Mouse (Mus musculus) intestine, embryonic 16.5 days (tissue): ENCODE measurements at regions not wholly inside any gene's neighbourhood (a gene's known extent, or its start where the extent isn't known, plus 50 kb on each side); places are given as distances from the start of the nearest gene placed in this dataset.

Experiments used
- ATAC-seq: fragments of 200-750 bp; cut with Nextera tagmentation; 2 replicates; pipeline ENCODE4 v1.8.0; 2017; ENCODE audit warnings: moderate TSS enrichment, moderate library complexity
- H3K27ac ChIP-seq: fragments of 300-500 bp; sonication (generic); 2 replicates; pipeline ENCODE4 v1.5.1; 2014; ENCODE audit warnings: mild to moderate bottlenecking, low read length
- H3K27me3 ChIP-seq: fragments of 300-500 bp; sonication (generic); replicated peaks from 2 replicates; pipeline ENCODE4 v1.6.1; 2014; ENCODE audit warnings: low read length, control low read depth, mixed read lengths; ENCODE audit not compliant: control insufficient read depth, insufficient read depth
- H3K36me3 ChIP-seq: fragments of 300-500 bp; sonication (generic); 2 replicates; pipeline ENCODE4 v1.6.1; 2014; ENCODE audit warnings: low read length, control low read depth; ENCODE audit not compliant: control insufficient read depth, insufficient read depth
- H3K4me1 ChIP-seq: fragments of 300-500 bp; sonication (generic); 2 replicates; pipeline ENCODE4 v1.6.1; 2014; ENCODE audit warnings: low read length, control low read depth, mixed read lengths; ENCODE audit not compliant: control insufficient read depth, insufficient read depth
- H3K4me2 ChIP-seq: fragments of 300-500 bp; sonication (generic); 2 replicates; pipeline ENCODE4 v1.6.1; 2014; ENCODE audit warnings: low read depth, low read length, control low read depth
- H3K4me3 ChIP-seq: fragments of 300-500 bp; sonication (generic); 2 replicates; pipeline ENCODE4 v1.5.1; 2014; ENCODE audit warnings: mild to moderate bottlenecking, low read length
- H3K9ac ChIP-seq: fragments of 300-500 bp; sonication (generic); 2 replicates; pipeline ENCODE4 v1.6.1; 2014; ENCODE audit warnings: low read depth, low read length
- H3K9me3 ChIP-seq: fragments of 300-500 bp; sonication (generic); 2 replicates; pipeline ENCODE4 v1.6.1; 2016; ENCODE audit warnings: low read length, control low read depth; ENCODE audit not compliant: control insufficient read depth
- WGBS: fragments of 180-500 bp; shearing (Covaris S2); extraction: QIAGEN DNeasy Blood & Tissue Kit; methylation state at CpG from one replicate; pipeline ENCODE4 v1.1.7; 2014; 5-methylcytosine and 5-hydroxymethylcytosine counted together

- no peaks in the 10 kb centered on the region for H3K36me3 ChIP-seq
- ATAC-seq: no peak
- H3K27ac ChIP-seq: no peak overlapping the region
- H3K4me1 ChIP-seq: no peaks in the 10 kb centered on the region
- WGBS: 61% methylated on average over 4 of the region's 4 CpGs
- H3K9me3 ChIP-seq: no peaks in the 10 kb centered on the region
- no peak overlapping the region for H3K4me3 ChIP-seq
- no peaks in the 10 kb centered on the region for H3K27me3 ChIP-seq
- no peak overlapping the region for H3K9ac ChIP-seq
- no peak overlapping the region for H3K4me2 ChIP-seq
Observed at GRCm38 (mm10) chr2:46870772-46871171, 1753.6 kb upstream of the Zeb2 start.
